Mouse (Mus musculus) embryonic facial prominence, embryonic 10.5 days (tissue): ENCODE results near the gene Xlr5c. TPM values are rescaled to one million over a fixed set of nuclear protein-coding genes. Genes with fewer than 3 reads are reported as not detected.

ENCODE experiments used
- polyA plus RNA-seq: library from polyadenylated mRNA; unstranded; fragments of >200 nt; fragmentation: Nextera tagmentation; extraction: Ambion mirVana; gene quantifications from 2 replicates; pipeline ENCODE4 v1.2.1, GENCODE M21; 2016

The Xlr5c gene
- polyA plus RNA-seq, 1 experiment from 2014 or later: not detected

Other genes starting within 250 kb of the Xlr5c start
- gene Pnma3, start 228.2 kb downstream of the Xlr5c start, polyA plus RNA-seq: 0.14 and 0.37 TPM in 2 replicates
- gene Xlr4a, start 210.5 kb downstream of the Xlr5c start, polyA plus RNA-seq: 0.64 and 0.65 TPM in 2 replicates
- 2.5 and 3.5 TPM in 2 replicates for gene Xlr3a, start 195.9 kb downstream of the Xlr5c start, polyA plus RNA-seq
- gene Gm14685, start 175.9 kb downstream of the Xlr5c start, polyA plus RNA-seq: 0.09 and 0.16 TPM in 2 replicates
- not detected in 2 replicates for gene Xlr5b, start 144.2 kb downstream of the Xlr5c start, polyA plus RNA-seq
- gene DXBay18, start 143.5 kb downstream of the Xlr5c start, polyA plus RNA-seq: 0.12 TPM in 1 of 2 replicates, not detected in the other
- not detected in 2 replicates for gene Spin2d, start 116.0 kb downstream of the Xlr5c start, polyA plus RNA-seq
- 11.7 and 12.6 TPM in 2 replicates for gene Xlr3b, start 100.8 kb downstream of the Xlr5c start, polyA plus RNA-seq
- gene Xlr4b, start 78.6 kb downstream of the Xlr5c start, polyA plus RNA-seq: 0.65 TPM in 1 of 2 replicates, not detected in the other
- 8.4 and 9.4 TPM in 2 replicates for gene F8a, start 64.7 kb downstream of the Xlr5c start, polyA plus RNA-seq
- 0.15 TPM in 2 replicates for gene Xlr4c, start 49.8 kb downstream of the Xlr5c start, polyA plus RNA-seq
- 0.18 and 0.47 TPM in 2 replicates for gene Xlr3c, start 27.6 kb downstream of the Xlr5c start, polyA plus RNA-seq
- gene Xlr5a, start within 50 bp of the Xlr5c start, polyA plus RNA-seq: not detected in 2 replicates
- gene Gm45015, start 43.9 kb upstream of the Xlr5c start, polyA plus RNA-seq: not detected in 2 replicates
- gene Zfp275, start 49.6 kb upstream of the Xlr5c start, polyA plus RNA-seq: 19.1 and 20.8 TPM in 2 replicates
- gene Gm18336, start 105.8 kb upstream of the Xlr5c start, polyA plus RNA-seq: not detected in 2 replicates
- gene Zfp92, start 118.1 kb upstream of the Xlr5c start, polyA plus RNA-seq: 0.12 and 0.18 TPM in 2 replicates
- gene Trex2, start 142.4 kb upstream of the Xlr5c start, polyA plus RNA-seq: 0.15 TPM in 1 of 2 replicates, not detected in the other
- gene Haus7, start 166.1 kb upstream of the Xlr5c start, polyA plus RNA-seq: 94.0 and 99.8 TPM in 2 replicates
- 15.7 and 19.3 TPM in 2 replicates for gene Bgn, start 190.6 kb upstream of the Xlr5c start, polyA plus RNA-seq
- 0.25 and 0.39 TPM in 2 replicates for gene Atp2b3, start 210.1 kb upstream of the Xlr5c start, polyA plus RNA-seq